ENCODE assay signal across 12 mouse cellular contexts in genomic region chr4:82692009-82692326, GRCm38 (mm10). TPM values are rescaled to one million over a fixed set of nuclear protein-coding genes. Genes with fewer than 3 reads are reported as not detected.
DNase-seq lines count a peak whose midpoint lies in the region; ATAC-seq lines count a peak whose summit lies in the region.
"Had no signal": no experiment of that assay in that cellular context is flagged by ENCODE, and none has a peak within 500 bp of the region (broad histone marks: within the 10 kb centered on the region; RNA-seq: fewer than 3 reads in every experiment).

No protein-coding gene starts in this region.

- WGBS in heart, embryonic 14.5 days = 14% methylated on average over 3 of the region's 3 CpGs
- 70% methylated on average over 3 of the region's 3 CpGs for WGBS in midbrain, embryonic 11.5 days
- 65% methylated on average over 3 of the region's 3 CpGs for WGBS in midbrain, embryonic 10.5 days
- WGBS in forebrain, embryonic 14.5 days = 56% methylated on average over 3 of the region's 3 CpGs
- WGBS in midbrain, embryonic 13.5 days = 54% methylated on average over 3 of the region's 3 CpGs

- 0 out of 2 replicates have a peak overlapping the region, but pooled peaks have one; percentile 6 for H3K9ac ChIP-seq in heart, embryonic 14.5 days (ENCODE audit: low read length)
- no peak overlapping the region for H3K9ac ChIP-seq in midbrain, embryonic 11.5 days (ENCODE audit: low read length)
- no peak overlapping the region for H3K9ac ChIP-seq in forebrain, embryonic 14.5 days (ENCODE audit: low read length)
- H3K9ac ChIP-seq in midbrain, embryonic 13.5 days (replicated peaks) = no peak overlapping the region
- H3K9ac ChIP-seq: liver, embryonic 14.5 days had no signal

- no peaks in the 10 kb centered on the region for H3K36me3 ChIP-seq in heart, embryonic 14.5 days (ENCODE audit: control insufficient read depth, insufficient read depth, low read length)
- H3K36me3 ChIP-seq in midbrain, embryonic 11.5 days (ENCODE audit: control insufficient read depth, insufficient read depth, low read length) = no peaks in the 10 kb centered on the region
- H3K36me3 ChIP-seq in midbrain, embryonic 10.5 days = no peaks in the 10 kb centered on the region
- no peaks in the 10 kb centered on the region for H3K36me3 ChIP-seq in forebrain, embryonic 14.5 days (ENCODE audit: control insufficient read depth, insufficient read depth, low read length)
- no peaks in the 10 kb centered on the region for H3K36me3 ChIP-seq in midbrain, embryonic 13.5 days

- intact Hi-C loops in left cerebral cortex, postnatal 25 days (cut with DNase I) = no loop called here
- intact Hi-C loops in left cerebral cortex, postnatal 10 days (cut with DNase I) = no loop called here

- ATAC-seq in heart, embryonic 14.5 days (ENCODE audit: insufficient number of reproducible peaks, insufficient read depth, low FRiP score, low read depth) = no peak
- ATAC-seq in midbrain, embryonic 11.5 days (ENCODE audit: low FRiP score) = peak; percentile 22; the same call in 1 of the 2 replicates
- no peak for ATAC-seq in forebrain, embryonic 14.5 days
- 0 out of 2 replicates have a peak, but pooled peaks have one; percentile 15 for ATAC-seq in midbrain, embryonic 13.5 days

- peak overlapping the region; percentile 65 to 74 for H3K27ac ChIP-seq in heart, embryonic 14.5 days (replicated peaks in 1 of 2; ENCODE audit: control insufficient read depth in 1 of 2, insufficient read depth in 1 of 2, low read depth in 2 of 2, low read length in 2 of 2)
- no peak overlapping the region for H3K27ac ChIP-seq in midbrain, embryonic 11.5 days (ENCODE audit: low read depth, low read length)
- H3K27ac ChIP-seq in midbrain, embryonic 10.5 days (replicated peaks) = no peak overlapping the region; the same call in 1 of the 2 replicates
- H3K27ac ChIP-seq in forebrain, embryonic 14.5 days (ENCODE audit: low read depth, low read length) = peak overlapping the region; percentile 82
- peak overlapping the region; percentile 61 for H3K27ac ChIP-seq in midbrain, embryonic 13.5 days
- H3K27ac ChIP-seq: liver, embryonic 14.5 days had no signal

- H3K9me3 ChIP-seq in heart, embryonic 14.5 days (ENCODE audit: control insufficient read depth, low read length) = no peaks in the 10 kb centered on the region
- H3K9me3 ChIP-seq in midbrain, embryonic 11.5 days (ENCODE audit: control insufficient read depth, low read length) = no peaks in the 10 kb centered on the region
- no peaks in the 10 kb centered on the region for H3K9me3 ChIP-seq in midbrain, embryonic 10.5 days (replicated peaks)
- H3K9me3 ChIP-seq in forebrain, embryonic 14.5 days (replicated peaks; ENCODE audit: control insufficient read depth, low read length) = no peaks in the 10 kb centered on the region
- no peaks in the 10 kb centered on the region for H3K9me3 ChIP-seq in midbrain, embryonic 13.5 days

- no peaks in the 10 kb centered on the region for H3K27me3 ChIP-seq in heart, embryonic 14.5 days (ENCODE audit: control insufficient read depth, insufficient read depth, low read length)
- H3K27me3 ChIP-seq in midbrain, embryonic 11.5 days (ENCODE audit: control insufficient read depth, insufficient read depth, low read length) = no peaks in the 10 kb centered on the region
- no peaks in the 10 kb centered on the region for H3K27me3 ChIP-seq in midbrain, embryonic 10.5 days (ENCODE audit: low read depth, poor library complexity, severe bottlenecking)
- H3K27me3 ChIP-seq in forebrain, embryonic 14.5 days (replicated peaks; ENCODE audit: control insufficient read depth, insufficient read depth, low read length) = no peaks in the 10 kb centered on the region
- no peaks in the 10 kb centered on the region for H3K27me3 ChIP-seq in midbrain, embryonic 13.5 days

- peak overlapping the region; percentile 43 for H3K4me2 ChIP-seq in heart, embryonic 14.5 days (ENCODE audit: low read length)
- no peak overlapping the region for H3K4me2 ChIP-seq in midbrain, embryonic 11.5 days
- H3K4me2 ChIP-seq in forebrain, embryonic 14.5 days (ENCODE audit: low read length) = no peak overlapping the region
- no peak overlapping the region for H3K4me2 ChIP-seq in midbrain, embryonic 13.5 days (replicated peaks)

- H3K4me3 ChIP-seq in heart, embryonic 14.5 days (ENCODE audit: control insufficient read depth in 1 of 2, insufficient read depth in 1 of 2, low read depth in 1 of 2, low read length in 2 of 2) = no peak overlapping the region
- H3K4me3 ChIP-seq in midbrain, embryonic 11.5 days (ENCODE audit: low read depth, low read length) = no peak overlapping the region
- no peak overlapping the region for H3K4me3 ChIP-seq in midbrain, embryonic 10.5 days
- H3K4me3 ChIP-seq in forebrain, embryonic 14.5 days (ENCODE audit: low read depth, low read length) = no peak overlapping the region
- H3K4me3 ChIP-seq in midbrain, embryonic 13.5 days (replicated peaks) = no peak overlapping the region

- peaks cover 21 to 40% of the 10 kb centered on the region in 2 experiments for H3K4me1 ChIP-seq in heart, embryonic 14.5 days (ENCODE audit: control insufficient read depth in 2 of 2, insufficient read depth in 2 of 2, low read length in 2 of 2)
- no peaks in the 10 kb centered on the region for H3K4me1 ChIP-seq in midbrain, embryonic 11.5 days (ENCODE audit: control insufficient read depth, insufficient read depth, low read length)
- peaks cover 13% of the 10 kb centered on the region for H3K4me1 ChIP-seq in midbrain, embryonic 10.5 days
- H3K4me1 ChIP-seq in forebrain, embryonic 14.5 days (ENCODE audit: control insufficient read depth, insufficient read depth, low read length) = peaks cover 23% of the 10 kb centered on the region
- H3K4me1 ChIP-seq in midbrain, embryonic 13.5 days (replicated peaks) = peaks cover 26% of the 10 kb centered on the region

- no peak for DNase-seq in heart, adult 9 months (ENCODE audit: low spot score in 2 of 2)
- DNase-seq in midbrain, embryonic 11.5 days (ENCODE audit: low spot score, missing footprints) = no peak
- no peak for DNase-seq in midbrain, embryonic 10.5 days (ENCODE audit: low spot score)
- DNase-seq in forebrain, embryonic 14.5 days (ENCODE audit: low spot score) = no peak
- no peak for DNase-seq in left cerebral cortex, postnatal 25 days (ENCODE audit: low spot score in 2 of 2)
- DNase-seq in left cerebral cortex, postnatal 10 days (ENCODE audit: extremely low spot score in 1 of 2, low spot score in 2 of 2) = no peak
- DNase-seq: cerebellum, postnatal 14 days; layer of hippocampus, postnatal 36 days; thymus, postnatal 14 days had no signal

RNA-seq across cellular contexts. Expression of gene Nfib, which starts 13.6 kb away (rescaled TPM):
- polyA plus RNA-seq in heart, embryonic 14.5 days (2014; fragmentation: Nextera tagmentation; extraction: Ambion mirVana) = 78.1 and 79.8 TPM in 2 replicates
- 19.9 and 21.7 TPM in 2 replicates for polyA plus RNA-seq in midbrain, embryonic 11.5 days (2014; fragmentation: Nextera tagmentation; extraction: Ambion mirVana)
- polyA plus RNA-seq in midbrain, embryonic 10.5 days (2016; fragmentation: Nextera tagmentation; extraction: Ambion mirVana) = 9.8 and 17.4 TPM in 2 replicates
- 164 and 207 TPM in 2 replicates for polyA plus RNA-seq in forebrain, embryonic 14.5 days (2014; fragmentation: Nextera tagmentation; extraction: Ambion mirVana)
- 56.1 and 58.4 TPM in 2 replicates for polyA plus RNA-seq in midbrain, embryonic 13.5 days (2015; fragmentation: Nextera tagmentation; extraction: Ambion mirVana)
- total RNA-seq in left cerebral cortex, postnatal 25 days (2021) = 10 to 100 TPM; 83.6 to 91.1 TPM
- 100 to 1,000 TPM; 105 to 109 TPM for total RNA-seq in left cerebral cortex, postnatal 10 days (2021)

Comparison
In these comparisons a context has a peak if more than half of its experiments do, and no peak if none do; other contexts are left out.
1. H3K27ac ChIP-seq: peak in heart, embryonic 14.5 days (2 of 2), forebrain, embryonic 14.5 days (single experiment) and midbrain, embryonic 13.5 days (single experiment); none in midbrain, embryonic 11.5 days (single experiment) and midbrain, embryonic 10.5 days (single experiment).
2. ATAC-seq: peak in midbrain, embryonic 11.5 days (single experiment) and midbrain, embryonic 13.5 days (single experiment); none in heart, embryonic 14.5 days (single experiment) and forebrain, embryonic 14.5 days (single experiment).